Mouse (Mus musculus) liver, postnatal 0 days (tissue): ENCODE measurements around the gene Zmat3.

ENCODE experiments used
- CTCF ChIP-seq: sonication (generic); IDR thresholded peaks from 2 replicates; pipeline ENCODE4 v1.5.1; 2016; ENCODE audit warnings: antibody characterized with exemption, low read depth
- EP300 ChIP-seq: IDR thresholded peaks from 2 replicates; pipeline ENCODE4 v1.6.1; 2016; ENCODE audit warnings: antibody characterized with exemption, low read depth, mild to moderate bottlenecking

- TF ChIP-seq CTCF: no peak
- no peak for TF ChIP-seq EP300
Measured at GRCm38 (mm10) chr3:32361221-32361620, 4.6 kb downstream of the Zmat3 start.
